Mouse (Mus musculus) liver, embryonic 14.5 days (tissue): ENCODE results near the gene Rcsd1. TPM values are rescaled to one million over a fixed set of nuclear protein-coding genes. Genes with fewer than 3 reads are reported as not detected.

Experiments
- ATAC-seq: fragments of 200-750 bp; cut with Nextera tagmentation; 2 replicates; pipeline ENCODE4 v1.8.0; 2017; ENCODE audit warnings: moderate number of reproducible peaks, mild to moderate bottlenecking, moderate library complexity; ENCODE audit not compliant: insufficient read depth
- DNase-seq, 3 experiments: peaks; one replicate each; pipeline ENCODE4 v3.0.0-alpha.2; 2012 to 2013; ENCODE audit warnings: low read depth in 3 of 3, low spot score in 3 of 3
- H3K27ac ChIP-seq: fragments of 300-500 bp; sonication (generic); 2 replicates; pipeline ENCODE4 v1.5.1; 2014; ENCODE audit warnings: moderate library complexity, mild to moderate bottlenecking, control low read depth, inconsistent platforms
- H3K27me3 ChIP-seq: fragments of 300-500 bp; sonication (generic); 2 replicates; pipeline ENCODE4 v1.6.1; 2014; ENCODE audit warnings: mild to moderate bottlenecking, low read length, moderate library complexity; ENCODE audit not compliant: control insufficient read depth, insufficient read depth
- H3K36me3 ChIP-seq: fragments of 300-500 bp; sonication (generic); replicated peaks from 2 replicates; pipeline ENCODE4 v1.6.1; 2014; ENCODE audit warnings: low read depth; ENCODE audit not compliant: control insufficient read depth, insufficient read depth
- H3K4me1 ChIP-seq, 2 experiments: fragments of 200-500 bp in 1 of 2; fragments of 300-500 bp in 1 of 2; sonication (generic) in 1 of 2; replicated peaks; 2 replicates each; pipeline ENCODE4 v1.6.1; 2012 to 2014; ENCODE audit warnings: antibody characterized with exemption in 1 of 2, inconsistent platforms in 1 of 2, low read length in 1 of 2; ENCODE audit not compliant: control insufficient read depth in 2 of 2, insufficient read depth in 2 of 2
- H3K4me2 ChIP-seq: fragments of 300-500 bp; sonication (generic); 2 replicates; pipeline ENCODE4 v1.6.1; 2014; ENCODE audit warnings: low read depth, mild to moderate bottlenecking, control low read depth, moderate library complexity
- H3K4me3 ChIP-seq, 2 experiments: fragments of 200-500 bp in 1 of 2; fragments of 300-500 bp in 1 of 2; sonication (generic) in 1 of 2; 2 replicates each; pipeline ENCODE4 v1.5.1; 2012 to 2014; ENCODE audit warnings: low read depth in 2 of 2, low read length in 2 of 2, mild to moderate bottlenecking in 2 of 2, control low read depth in 1 of 2, inconsistent platforms in 1 of 2, moderate library complexity in 1 of 2; ENCODE audit not compliant: insufficient read depth in 1 of 2
- H3K9ac ChIP-seq: fragments of 300-500 bp; sonication (generic); replicated peaks from 2 replicates; pipeline ENCODE4 v1.6.1; 2014; ENCODE audit warnings: mild to moderate bottlenecking, control low read depth, moderate library complexity
- H3K9me3 ChIP-seq: fragments of 300-500 bp; sonication (generic); 2 replicates; pipeline ENCODE4 v1.6.1; 2016; ENCODE audit warnings: low read length, mixed read lengths; ENCODE audit not compliant: control insufficient read depth
- CTCF ChIP-seq: IDR thresholded peaks from 2 replicates; pipeline ENCODE4 v1.5.1; 2016; ENCODE audit warnings: antibody characterized with exemption, low read depth, control low read depth
- EP300 ChIP-seq: IDR thresholded peaks from 2 replicates; pipeline ENCODE4 v1.6.1; 2016; ENCODE audit warnings: antibody characterized with exemption, low read depth
- WGBS: fragments of 180-500 bp; shearing (Covaris S2); extraction: QIAGEN DNeasy Blood & Tissue Kit; methylation state at CpG from one replicate; pipeline ENCODE4 v1.1.7; 2014; ENCODE audit not compliant: insufficient replicate concordance; 5-methylcytosine and 5-hydroxymethylcytosine counted together
- polyA plus RNA-seq, 2 experiments: library from polyadenylated mRNA; depleted of rRNA in 1 of 2; stranded (reverse) in 1 of 2; unstranded in 1 of 2; fragments of >200 nt; fragmentation: Nextera tagmentation in 1 of 2; extraction: Ambion mirVana in 1 of 2; gene quantifications; 2 replicates each; pipeline versions ENCODE4 v1.2.1 to v1.2.3; 2012 to 2014

Gene Rcsd1
- polyA plus RNA-seq, 2 experiments, result 2.4 to 4.8 TPM

DNA sequence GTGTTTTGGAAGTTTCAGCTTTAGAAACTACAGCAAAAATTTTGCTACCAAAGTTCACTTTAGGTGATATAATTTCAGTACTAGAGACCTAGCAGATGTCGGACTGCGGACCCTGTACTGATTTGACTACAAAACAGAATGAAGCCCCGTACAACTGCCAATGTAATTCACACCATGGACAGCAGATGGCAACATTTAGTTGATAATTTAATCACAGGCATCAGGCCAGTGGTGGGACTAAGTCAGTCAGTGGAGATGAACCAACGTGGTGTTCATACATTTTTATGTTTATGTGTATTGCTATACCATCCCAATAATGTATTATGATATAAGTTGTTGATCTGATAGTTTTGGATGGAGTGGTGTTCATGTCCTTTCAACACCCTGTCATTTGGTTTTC, 48.8 kb downstream of the Rcsd1 start:
- H3K9me3 ChIP-seq, result no peaks in the 10 kb centered on the region
- no peak overlapping the region for H3K27ac ChIP-seq
- H3K36me3 ChIP-seq, result no peaks in the 10 kb centered on the region
- no peaks in the 10 kb centered on the region for H3K27me3 ChIP-seq
- H3K4me2 ChIP-seq, result no peak overlapping the region
- WGBS, result 37% methylated on average over 4 of the region's 4 CpGs
- DNase-seq, result no peak
- no peak overlapping the region for H3K4me3 ChIP-seq
- H3K9ac ChIP-seq, result no peak overlapping the region
- no peaks in the 10 kb centered on the region for H3K4me1 ChIP-seq
- TF ChIP-seq CTCF, result peak; percentile 58
- no peak for TF ChIP-seq EP300
- ATAC-seq, result no peak

DNA sequence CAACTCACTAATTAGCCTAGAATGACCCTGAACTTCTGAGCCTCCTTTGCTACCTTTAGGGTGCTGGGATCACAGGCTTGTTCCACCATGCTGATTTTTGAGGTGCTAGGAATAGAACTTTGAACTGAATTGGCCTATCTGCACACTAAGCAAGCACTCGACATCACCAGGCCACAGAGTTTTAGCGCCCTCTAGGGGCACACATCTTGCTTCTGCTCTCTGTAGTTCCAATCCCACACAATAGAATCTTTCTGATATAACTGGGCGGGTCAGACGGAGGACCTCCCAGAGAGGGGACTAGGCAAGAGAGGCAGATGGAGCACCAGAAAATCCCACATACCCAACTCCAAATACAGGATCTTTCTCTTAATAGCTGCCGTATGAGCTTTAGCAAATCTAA, 51.0 kb downstream of the Rcsd1 start:
- 27% methylated on average over 5 of the region's 5 CpGs for WGBS
- Histone ChIP-seq H3K4me2 (no peak overlapping the region), H3K9me3 (no peaks in the 10 kb centered on the region), H3K4me3 (no peak overlapping the region), H3K9ac (no peak overlapping the region), H3K36me3 (no peaks in the 10 kb centered on the region), H3K27ac (no peak overlapping the region), H3K4me1 (no peaks in the 10 kb centered on the region), H3K27me3 (no peaks in the 10 kb centered on the region)
- TF ChIP-seq CTCF (peak; percentile 86), EP300 (no peak)
- DNase-seq, result peak; percentile 42 to 47 (median 42)
- peak; percentile 32; the same call in 1 of the 2 replicates for ATAC-seq

DNA sequence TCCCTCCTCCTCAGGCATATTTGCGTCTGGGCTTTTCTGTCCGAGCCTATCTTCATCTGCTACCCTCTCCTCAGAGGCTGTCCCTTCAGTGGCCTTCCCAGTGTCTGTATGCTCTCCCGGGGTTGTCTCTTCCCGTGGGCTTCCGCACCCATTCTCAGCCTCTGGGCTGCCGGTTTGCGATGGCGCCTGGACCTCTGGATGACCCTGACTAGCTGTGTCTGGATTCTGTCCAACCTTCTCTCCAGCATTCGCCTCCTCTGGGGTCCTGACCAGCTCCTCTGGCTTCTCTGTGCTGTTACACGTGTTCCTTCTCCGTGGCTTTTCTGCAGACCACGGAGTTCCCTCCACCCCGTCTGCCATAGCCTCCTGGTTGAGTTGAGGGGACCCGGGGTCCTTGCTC, 54.1 kb downstream of the Rcsd1 start:
- H3K27ac ChIP-seq, result no peak overlapping the region
- no peak overlapping the region for H3K4me3 ChIP-seq
- H3K36me3 ChIP-seq, result no peaks in the 10 kb centered on the region
- no peak for ATAC-seq
- H3K4me1 ChIP-seq, result peaks cover 0 to 11% of the 10 kb centered on the region in 2 experiments; a peak in 2 of 4 replicates
- WGBS, result 62% methylated on average over 14 of the region's 14 CpGs
- no peak overlapping the region for H3K4me2 ChIP-seq
- no peaks in the 10 kb centered on the region for H3K9me3 ChIP-seq
- H3K9ac ChIP-seq, result no peak overlapping the region
- TF ChIP-seq CTCF, result no peak
- TF ChIP-seq EP300, result no peak
- no peaks in the 10 kb centered on the region for H3K27me3 ChIP-seq
- DNase-seq, result no peak

DNA sequence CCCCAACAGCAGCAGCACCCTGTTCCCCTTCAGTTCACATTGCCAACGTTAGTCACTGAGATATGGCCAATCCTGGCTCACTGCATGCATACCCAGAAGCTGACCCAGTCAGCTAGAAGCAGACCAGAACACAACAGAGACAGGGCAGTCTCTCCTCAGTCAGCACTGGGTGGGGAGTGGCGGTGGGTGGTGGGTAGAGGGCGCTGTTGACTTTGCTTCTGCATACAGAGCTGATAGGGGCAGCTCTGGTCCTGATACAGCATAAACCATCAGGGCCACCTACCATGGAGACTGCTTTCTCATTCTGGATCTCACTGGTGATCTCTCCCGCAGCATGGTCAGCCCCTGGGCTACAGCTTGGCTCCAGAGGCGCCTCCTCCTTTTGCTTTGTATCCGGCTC, 54.5 kb downstream of the Rcsd1 start:
- Histone ChIP-seq H3K4me2 (no peak overlapping the region), H3K27me3 (no peaks in the 10 kb centered on the region), H3K9ac (no peak overlapping the region), H3K4me1 (peaks cover 0 to 11% of the 10 kb centered on the region in 2 experiments; a peak in 2 of 4 replicates), H3K9me3 (no peaks in the 10 kb centered on the region), H3K4me3 (no peak overlapping the region), H3K36me3 (no peaks in the 10 kb centered on the region), H3K27ac (no peak overlapping the region)
- TF ChIP-seq EP300, result no peak
- peak; percentile 67 for TF ChIP-seq CTCF
- ATAC-seq (peak; percentile 25; the same call in 1 of the 2 replicates), DNase-seq (no peak)
- 55% methylated on average over 6 of the region's 6 CpGs for WGBS

DNA sequence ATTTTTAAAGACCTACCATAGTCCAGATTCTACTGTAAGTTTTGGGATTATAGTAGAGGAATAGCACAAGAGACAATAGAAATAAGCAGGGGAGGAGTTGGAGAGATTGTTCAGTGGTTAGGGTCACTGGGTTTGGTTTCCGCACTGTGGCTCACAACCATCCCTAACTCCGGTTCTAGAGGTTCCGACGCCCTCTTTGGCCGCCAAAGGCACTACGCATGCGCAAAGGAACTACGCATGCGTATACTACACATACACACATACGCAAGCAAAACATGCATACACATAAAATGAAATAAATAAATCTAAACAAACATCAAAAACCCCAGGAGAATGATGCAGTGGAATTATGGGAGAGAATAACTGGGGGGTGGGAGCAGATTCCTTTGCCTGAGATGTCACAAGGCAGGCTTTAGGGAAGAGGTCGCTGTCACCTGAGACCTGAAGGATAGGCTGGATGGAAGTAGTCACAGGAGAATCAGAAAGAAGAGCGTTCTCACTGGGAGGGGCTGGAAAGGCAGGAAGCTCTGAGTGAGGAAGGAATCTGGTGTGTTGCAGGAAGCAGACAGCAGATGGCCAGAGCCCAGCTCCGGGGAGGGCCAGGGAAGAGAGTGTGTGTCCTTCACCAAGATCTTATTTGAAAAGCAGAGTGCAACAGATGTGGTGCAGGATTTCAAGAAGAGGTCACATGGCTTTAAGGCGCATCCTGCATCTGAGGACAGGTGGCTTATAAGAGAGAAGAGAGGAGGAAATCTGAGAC, 56.3 kb downstream of the Rcsd1 start:
- no peak overlapping the region for H3K4me3 ChIP-seq
- WGBS, result 76% methylated on average over 14 of the region's 14 CpGs
- no peaks in the 10 kb centered on the region for H3K9me3 ChIP-seq
- H3K27ac ChIP-seq, result no peak overlapping the region
- no peak for TF ChIP-seq EP300
- TF ChIP-seq CTCF, result no peak
- no peak overlapping the region for H3K4me2 ChIP-seq
- H3K4me1 ChIP-seq, result peaks cover 0 to 11% of the 10 kb centered on the region in 2 experiments; a peak in 2 of 4 replicates
- no peak for ATAC-seq
- no peak overlapping the region for H3K9ac ChIP-seq
- no peaks in the 10 kb centered on the region for H3K27me3 ChIP-seq
- no peak for DNase-seq
- H3K36me3 ChIP-seq, result no peaks in the 10 kb centered on the region
